Mouse (Mus musculus): ENCODE measurements around the gene Baiap2.

DNA sequence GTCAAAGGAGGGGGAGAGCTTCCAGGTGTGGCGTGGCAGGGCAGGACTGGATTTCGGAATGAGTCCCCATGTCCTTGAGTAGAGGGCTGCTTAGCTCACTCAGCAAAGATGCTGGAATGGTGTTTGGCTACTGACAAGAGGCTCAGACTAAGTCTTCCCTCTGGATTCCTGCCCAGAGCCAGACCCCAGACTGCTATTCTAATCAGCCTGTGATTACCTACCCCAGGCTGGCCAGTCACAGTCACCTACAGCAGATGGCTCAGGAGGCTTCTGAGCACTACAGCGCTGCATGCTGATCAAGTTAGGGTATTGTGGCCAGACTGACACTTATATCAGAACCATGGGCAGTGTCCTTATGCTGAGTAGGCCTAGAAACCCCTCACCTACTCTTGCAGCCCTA, 39.7 kb downstream of the Baiap2 start:
- TF ChIP-seq CTCF (IDR thresholded peaks at IDR 0.05; ENCODE audit: low read depth, low read length) (no peak), POLR2A (IDR thresholded peaks at IDR 0.05; ENCODE audit: extremely low read depth, insufficient read depth, low read length) (no peak)
